Mouse (Mus musculus) G1E (cell line): Measurements from ENCODE around the gene Arid3a. TPM values are rescaled to one million over a fixed set of nuclear protein-coding genes. Genes with fewer than 3 reads are reported as not detected.

ENCODE experiments used
- ATAC-seq: 2 replicates; pipeline ENCODE4 v1.8.0; 2016; ENCODE audit warnings: mild to moderate bottlenecking; ENCODE audit not compliant: insufficient number of reproducible peaks, poor library complexity, low FRiP score, severe bottlenecking; ENCODE audit errors: extremely low read depth
- DNase-seq: peaks from one replicate; pipeline ENCODE4 v3.0.0; 2012; ENCODE audit warnings: low spot score
- H3K27me3 ChIP-seq: 2 replicates; pipeline ENCODE4 v1.6.1; 2012; ENCODE audit warnings: mild to moderate bottlenecking, low read length, inconsistent platforms; ENCODE audit not compliant: insufficient read depth
- H3K36me3 ChIP-seq: replicated peaks from 2 replicates; pipeline ENCODE3; 2012; ENCODE audit warnings: mild to moderate bottlenecking, inconsistent platforms
- H3K4me1 ChIP-seq: 2 replicates; pipeline ENCODE4 v1.6.1; 2012; ENCODE audit warnings: low read depth, low read length, inconsistent platforms, mixed read lengths; ENCODE audit not compliant: insufficient read depth
- H3K4me3 ChIP-seq: 2 replicates; pipeline ENCODE4 v1.5.1; 2012; ENCODE audit warnings: low read depth, mild to moderate bottlenecking, inconsistent platforms, low read length, moderate library complexity, mixed read lengths
- H3K9me3 ChIP-seq: replicated peaks from 2 replicates; pipeline ENCODE4 v1.6.1; 2012; ENCODE audit warnings: inconsistent platforms
- CTCF ChIP-seq: IDR thresholded peaks from 2 replicates; pipeline ENCODE4 v1.5.1; 2012; ENCODE audit warnings: low read depth, low read length, inconsistent platforms, mixed read lengths
- GATA1 ChIP-seq: IDR thresholded peaks from 2 replicates; pipeline ENCODE4 v1.6.1; 2012; ENCODE audit warnings: borderline replicate concordance, low read length, inconsistent platforms, mixed read lengths
- GATA2 ChIP-seq: IDR thresholded peaks from 2 replicates; pipeline ENCODE4 v1.6.1; 2012; ENCODE audit warnings: low read depth, low read length, inconsistent platforms, borderline replicate concordance
- POLR2AphosphoS5 ChIP-seq: IDR thresholded peaks from 2 replicates; pipeline ENCODE4 v1.6.1; 2012; ENCODE audit warnings: low read depth, low read length, inconsistent platforms; ENCODE audit not compliant: insufficient replicate concordance
- TAL1 ChIP-seq: conservative IDR thresholded peaks from 2 replicates; pipeline ENCODE4 v1.6.1; 2012; ENCODE audit warnings: low read depth, low read length, inconsistent platforms, mixed read lengths
- polyA plus RNA-seq: library from polyadenylated mRNA; stranded (reverse); fragments of >175 nt; gene quantifications from 2 replicates; pipeline ENCODE4 v1.2.3, GENCODE M21; 2012
- total RNA-seq, 2 experiments: library from RNA; stranded (forward) in 1 of 2; stranded (reverse) in 1 of 2; fragments of 200-1000 nt in 1 of 2; fragments of >200 nt in 1 of 2; fragmentation: Nextera tagmentation in 1 of 2; gene quantifications; 2 replicates each; pipeline ENCODE4 v1.2.3; 2014 to 2017

Arid3a gene
- total and polyA plus RNA-seq, 3 experiments: 32.8 to 164 (median 35.4) TPM

DNA sequence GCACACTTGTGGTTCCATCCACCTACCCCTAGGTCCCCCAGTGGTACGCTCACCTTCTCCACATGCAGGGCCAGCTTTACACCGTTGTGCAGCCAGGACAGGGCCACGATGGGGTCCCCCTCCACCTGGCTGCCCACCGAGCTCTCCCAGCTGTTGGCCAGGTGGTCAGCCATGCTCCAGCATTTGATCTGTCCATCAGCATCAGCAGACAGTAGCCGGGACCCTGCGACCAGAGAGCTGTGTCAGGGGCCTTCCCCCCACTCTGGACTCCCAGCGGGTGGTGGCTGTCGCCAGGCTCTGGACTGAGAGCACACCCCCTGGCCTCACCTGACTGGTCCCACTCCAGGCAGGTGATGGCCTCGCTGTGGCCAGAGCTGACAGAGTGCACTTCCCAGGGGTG is 20.1 kb upstream of the Arid3a start:
- peaks cover 80% of the 10 kb centered on the region for H3K36me3 ChIP-seq
- peaks cover 39% of the 10 kb centered on the region for H3K4me1 ChIP-seq
- no peak for TF ChIP-seq GATA1
- no peak for TF ChIP-seq POLR2AphosphoS5
- no peak for TF ChIP-seq TAL1
- TF ChIP-seq CTCF: no peak
- TF ChIP-seq GATA2: no peak
- no peak overlapping the region for H3K4me3 ChIP-seq
- H3K9me3 ChIP-seq: no peaks in the 10 kb centered on the region
- no peaks in the 10 kb centered on the region for H3K27me3 ChIP-seq
- DNase-seq (no peak), ATAC-seq (no peak)

DNA sequence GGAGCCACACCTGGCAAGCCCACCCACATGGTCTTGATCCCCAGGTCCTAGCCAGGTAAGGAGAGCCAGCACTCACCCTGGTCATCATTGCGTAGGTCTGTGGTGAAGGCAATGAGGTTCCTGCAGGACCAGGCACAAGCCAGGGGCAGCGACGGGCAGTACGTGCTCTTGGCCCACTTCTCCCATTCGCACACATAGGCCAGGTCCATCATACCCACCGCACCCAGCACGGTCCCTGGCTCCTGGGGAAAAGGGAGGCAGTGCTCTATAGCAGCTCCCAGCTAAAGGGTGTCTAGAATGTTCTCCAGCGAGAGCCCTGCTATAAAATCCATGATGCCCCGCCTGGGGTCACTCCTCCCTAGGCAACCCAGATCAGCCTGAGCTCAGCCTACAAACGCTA is 19.4 kb upstream of the Arid3a start:
- no peak for ATAC-seq
- peaks cover 80% of the 10 kb centered on the region for H3K36me3 ChIP-seq
- H3K4me1 ChIP-seq: peaks cover 45% of the 10 kb centered on the region
- no peaks in the 10 kb centered on the region for H3K27me3 ChIP-seq
- peak overlapping the region; percentile 15; the same call in 1 of the 2 replicates for H3K4me3 ChIP-seq
- H3K9me3 ChIP-seq: no peaks in the 10 kb centered on the region
- TF ChIP-seq GATA2 (no peak), CTCF (no peak), GATA1 (no peak), TAL1 (no peak), POLR2AphosphoS5 (no peak)
- DNase-seq: no peak

DNA sequence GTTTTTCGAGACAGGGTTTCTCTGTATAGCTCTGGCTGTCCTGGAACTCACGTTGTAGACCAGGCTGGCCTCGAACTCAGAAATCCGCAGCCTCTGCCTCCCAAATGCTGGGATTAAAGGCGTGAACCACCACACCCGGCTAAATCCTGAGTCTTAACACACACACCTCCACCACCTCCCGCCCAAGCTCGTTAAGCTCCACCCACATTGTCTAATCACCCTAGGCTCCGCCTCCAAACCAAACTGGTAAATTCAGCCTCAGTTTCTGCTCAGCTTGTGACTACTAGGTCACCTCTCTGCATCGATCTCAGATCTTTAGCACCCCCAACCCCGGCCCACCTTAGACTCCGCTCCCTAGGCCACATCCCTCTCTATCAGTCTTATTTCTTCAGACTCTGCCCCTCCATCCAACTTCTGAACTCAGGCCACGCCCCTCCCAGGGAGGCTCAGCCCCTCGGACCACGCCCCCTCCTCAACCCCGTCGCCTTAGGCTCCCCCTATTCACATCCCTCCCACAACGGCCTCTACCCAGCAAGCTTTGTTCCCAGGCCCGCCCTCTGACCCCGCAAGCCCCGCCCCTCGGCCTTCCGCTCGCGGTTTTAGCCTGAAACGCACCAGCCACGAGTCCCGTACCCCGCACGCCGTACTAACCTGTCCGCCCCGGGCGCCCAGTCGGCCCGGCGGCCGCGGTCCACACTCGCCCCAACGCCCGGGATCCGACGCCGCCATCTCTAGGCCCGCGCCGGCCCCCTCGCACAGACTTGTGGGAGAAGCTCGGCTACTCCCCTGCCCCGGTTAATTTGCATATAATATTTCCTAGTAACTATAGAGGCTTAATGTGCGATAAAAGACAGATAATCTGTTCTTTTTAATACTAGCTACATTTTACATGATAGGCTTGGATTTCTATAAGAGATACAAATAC is 18.4 kb upstream of the Arid3a start, which contains the start of gene Med16:
Med16 (minus strand) TSS at position 757 of the 925 bp plus-strand sequence.
- H3K4me1 ChIP-seq: peaks cover 51% of the 10 kb centered on the region
- no peaks in the 10 kb centered on the region for H3K9me3 ChIP-seq
- peaks cover 80% of the 10 kb centered on the region for H3K36me3 ChIP-seq
- H3K4me3 ChIP-seq: peak within 1 kb of the TSS; percentile 79
- no peaks in the 10 kb centered on the region for H3K27me3 ChIP-seq
- TF ChIP-seq GATA2: no peak
- no peak for TF ChIP-seq POLR2AphosphoS5
- TF ChIP-seq CTCF: no peak
- TF ChIP-seq TAL1: no peak
- TF ChIP-seq GATA1: no peak
- DNase-seq: peak; percentile 98
- ATAC-seq: peak; percentile 95

DNA sequence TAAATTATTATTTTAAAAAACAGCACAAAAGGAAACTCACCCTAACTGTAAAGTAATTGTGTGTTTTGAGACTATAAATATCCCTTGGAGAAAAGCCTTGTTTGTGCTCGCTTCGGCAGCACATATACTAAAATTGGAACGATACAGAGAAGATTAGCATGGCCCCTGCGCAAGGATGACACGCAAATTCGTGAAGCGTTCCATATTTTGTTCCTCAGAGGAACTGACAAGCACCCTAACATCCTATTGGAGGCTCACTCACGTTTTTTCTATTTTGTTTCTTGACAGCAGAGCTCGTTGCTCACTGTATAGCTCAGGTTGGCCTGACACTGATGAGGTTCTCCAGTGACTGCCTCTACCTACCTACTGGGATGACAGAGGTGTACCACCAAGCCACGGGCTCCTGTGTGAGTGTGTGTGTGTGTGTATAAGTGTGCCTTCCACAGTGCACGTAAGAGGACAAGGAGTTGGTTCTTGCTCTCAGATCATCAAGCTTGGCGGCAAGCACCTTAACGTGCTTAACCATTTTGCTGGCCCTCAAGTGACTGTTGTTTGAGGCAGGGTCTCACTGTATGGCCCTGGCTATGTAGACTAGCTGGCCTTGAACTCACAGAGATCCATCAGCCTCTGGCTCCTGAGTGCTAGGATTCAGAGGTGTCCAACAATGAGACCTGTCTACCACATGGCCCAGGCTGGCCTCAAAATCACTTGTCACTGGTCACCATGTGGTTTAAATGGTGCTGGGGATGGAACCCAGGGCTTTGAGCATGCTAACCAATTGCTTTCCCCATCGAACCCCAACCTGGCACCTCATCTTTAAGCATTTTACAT is 17.5 kb upstream of the Arid3a start:
- no peaks in the 10 kb centered on the region for H3K27me3 ChIP-seq
- DNase-seq (peak; percentile 35), ATAC-seq (no peak)
- peaks cover 59% of the 10 kb centered on the region for H3K4me1 ChIP-seq
- TF ChIP-seq POLR2AphosphoS5 (peak; percentile 78; the same call in 1 of the 2 replicates), CTCF (no peak)
- H3K36me3 ChIP-seq: peaks cover 82% of the 10 kb centered on the region
- no peaks in the 10 kb centered on the region for H3K9me3 ChIP-seq
- peak overlapping the region; percentile 10; the same call in 1 of the 2 replicates for H3K4me3 ChIP-seq

DNA sequence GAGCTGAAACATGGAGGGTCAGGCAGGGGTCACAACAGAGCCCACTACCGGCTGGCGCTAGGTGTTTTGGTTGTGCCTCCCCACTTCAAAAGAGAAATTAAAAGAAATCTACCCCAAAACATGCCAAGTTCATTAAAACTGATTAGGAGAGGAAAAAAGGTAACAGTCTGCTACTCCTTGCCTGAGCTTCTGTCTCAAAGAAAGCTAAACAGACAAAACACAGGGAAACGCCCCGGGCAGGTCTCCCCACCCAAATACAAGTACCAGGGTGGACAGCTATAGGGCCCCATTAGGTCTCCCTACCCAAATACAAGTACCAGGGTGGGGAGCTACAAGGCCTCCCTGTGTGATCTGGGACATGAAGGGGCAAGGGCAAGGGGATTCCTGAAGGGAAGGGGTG is 16.3 kb upstream of the Arid3a start, which contains the start of gene Gm26602:
Gm26602 (plus strand) TSS at position 301 of the 400 bp plus-strand sequence.
- ATAC-seq: no peak
- no peak for TF ChIP-seq CTCF
- TF ChIP-seq GATA2: no peak
- no peak for TF ChIP-seq POLR2AphosphoS5
- no peak for TF ChIP-seq TAL1
- no peak for TF ChIP-seq GATA1
- Histone ChIP-seq H3K9me3 (no peaks in the 10 kb centered on the region), H3K4me3 (no peak within 1 kb of the TSS), H3K36me3 (peaks cover 74% of the 10 kb centered on the region), H3K4me1 (peaks cover 72% of the 10 kb centered on the region), H3K27me3 (no peaks in the 10 kb centered on the region)
- DNase-seq: no peak

DNA sequence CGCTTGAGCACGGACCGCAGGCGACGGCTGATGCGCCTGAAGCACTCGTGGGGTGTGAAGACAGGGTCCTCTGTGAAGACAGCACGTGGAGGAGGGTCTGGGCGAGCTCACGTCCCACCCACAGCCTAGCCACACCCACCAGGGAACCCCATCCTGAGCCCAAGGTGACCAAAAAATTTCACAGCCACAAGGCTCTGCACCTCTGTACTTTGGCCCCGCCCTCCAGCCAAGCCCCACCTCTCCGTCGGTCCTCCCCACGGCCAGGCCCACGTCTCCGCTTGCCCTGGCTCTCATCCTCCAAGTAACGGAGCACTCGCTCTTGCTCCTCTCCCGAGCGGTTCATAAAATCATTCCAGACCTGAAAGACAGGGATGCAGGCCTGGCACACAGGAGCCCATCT is 14.4 kb upstream of the Arid3a start:
- no peak for ATAC-seq
- Histone ChIP-seq H3K9me3 (no peaks in the 10 kb centered on the region), H3K4me1 (peaks cover 75% of the 10 kb centered on the region), H3K27me3 (no peaks in the 10 kb centered on the region), H3K4me3 (no peak overlapping the region; the same call in 1 of the 2 replicates), H3K36me3 (peaks cover 56% of the 10 kb centered on the region)
- TF ChIP-seq TAL1 (no peak), GATA1 (no peak), GATA2 (no peak), POLR2AphosphoS5 (no peak), CTCF (no peak)
- DNase-seq: no peak
